Mouse (Mus musculus) embryonic facial prominence, embryonic 15.5 days (tissue): ENCODE data around the gene Anapc16. TPM values are rescaled to one million over a fixed set of nuclear protein-coding genes. Genes with fewer than 3 reads are reported as not detected.
A peak's percentile ranks its signal among the peaks of the same experiment; 100 is the strongest.

Experiments
- ATAC-seq: fragments of 200-750 bp; cut with Nextera tagmentation; 2 replicates; pipeline ENCODE4 v1.8.0; 2017; ENCODE audit warnings: low read depth, moderate TSS enrichment; ENCODE audit not compliant: insufficient number of reproducible peaks, low FRiP score, low TSS enrichment
- H3K27ac ChIP-seq: fragments of 300-500 bp; sonication (generic); replicated peaks from 2 replicates; pipeline ENCODE4 v1.5.1; 2015; ENCODE audit warnings: mild to moderate bottlenecking, inconsistent platforms
- H3K27me3 ChIP-seq: fragments of 300-500 bp; sonication (generic); 2 replicates; pipeline ENCODE4 v1.6.1; 2015; ENCODE audit warnings: inconsistent platforms
- H3K36me3 ChIP-seq: fragments of 300-500 bp; sonication (generic); 2 replicates; pipeline ENCODE4 v1.6.1; 2015; ENCODE audit warnings: mild to moderate bottlenecking, inconsistent platforms
- H3K4me1 ChIP-seq: fragments of 300-500 bp; sonication (generic); 2 replicates; pipeline ENCODE4 v1.6.1; 2015; ENCODE audit warnings: inconsistent platforms
- H3K4me2 ChIP-seq: fragments of 300-500 bp; sonication (generic); replicated peaks from 2 replicates; pipeline ENCODE4 v1.6.1; 2015; ENCODE audit warnings: mild to moderate bottlenecking, inconsistent platforms
- H3K4me3 ChIP-seq: fragments of 300-500 bp; sonication (generic); replicated peaks from 2 replicates; pipeline ENCODE4 v1.5.1; 2015; ENCODE audit warnings: mild to moderate bottlenecking, inconsistent platforms
- H3K9ac ChIP-seq: fragments of 300-500 bp; sonication (generic); 2 replicates; pipeline ENCODE4 v1.6.1; 2015; ENCODE audit warnings: inconsistent platforms
- H3K9me3 ChIP-seq: fragments of 300-500 bp; sonication (generic); replicated peaks from 2 replicates; pipeline ENCODE4 v1.6.1; 2016; ENCODE audit warnings: inconsistent platforms
- WGBS: fragments of 180-500 bp; shearing (Covaris S2); methylation state at CpG from one replicate; pipeline ENCODE4 v1.1.7; 2015; 5-methylcytosine and 5-hydroxymethylcytosine counted together
- polyA plus RNA-seq: library from polyadenylated mRNA; unstranded; fragments of >200 nt; fragmentation: Nextera tagmentation; extraction: Ambion mirVana; gene quantifications from 2 replicates; pipeline ENCODE4 v1.2.1, GENCODE M21; 2015

The Anapc16 gene
- polyA plus RNA-seq, 1 experiment from 2014 or later: 107 TPM

GRCm38 (mm10) chr10:59980815-59981244 is 22.1 kb downstream of the Anapc16 start:
- H3K4me2 ChIP-seq: no peak overlapping the region
- H3K9ac ChIP-seq: no peak overlapping the region
- H3K4me1 ChIP-seq: peaks cover 26% of the 10 kb centered on the region
- no peaks in the 10 kb centered on the region for H3K9me3 ChIP-seq
- peaks cover 8% of the 10 kb centered on the region for H3K36me3 ChIP-seq
- H3K27me3 ChIP-seq: no peaks in the 10 kb centered on the region
- H3K4me3 ChIP-seq: no peak overlapping the region
- 79% methylated on average over 6 of the region's 6 CpGs for WGBS
- H3K27ac ChIP-seq: no peak overlapping the region
- ATAC-seq: no peak

GRCm38 (mm10) chr10:59978873-59979743 is 23.8 kb downstream of the Anapc16 start:
- Histone ChIP-seq H3K9me3 (no peaks in the 10 kb centered on the region), H3K27ac (peak overlapping the region; percentile 83), H3K4me1 (peaks cover 40% of the 10 kb centered on the region), H3K27me3 (no peaks in the 10 kb centered on the region), H3K36me3 (no peaks in the 10 kb centered on the region), H3K4me2 (no peak overlapping the region), H3K4me3 (no peak overlapping the region), H3K9ac (no peak overlapping the region)
- ATAC-seq: peak; percentile 74
- WGBS: 22% methylated on average over 11 of the region's 11 CpGs

GRCm38 (mm10) chr10:59978401-59978800 is 24.5 kb downstream of the Anapc16 start:
- H3K36me3 ChIP-seq: no peaks in the 10 kb centered on the region

GRCm38 (mm10) chr10:59977715-59978343 is 25.1 kb downstream of the Anapc16 start:
- WGBS: 71% methylated on average over 5 of the region's 5 CpGs
- no peak for ATAC-seq
- Histone ChIP-seq H3K9me3 (no peaks in the 10 kb centered on the region), H3K27ac (peak overlapping the region; percentile 83), H3K4me1 (peaks cover 52% of the 10 kb centered on the region), H3K36me3 (no peaks in the 10 kb centered on the region), H3K27me3 (no peaks in the 10 kb centered on the region), H3K9ac (no peak overlapping the region), H3K4me2 (no peak overlapping the region), H3K4me3 (no peak overlapping the region)

More at GRCm38 (mm10) chr10:59978401-59978800, 24.5 kb downstream of the Anapc16 start:
- Histone ChIP-seq H3K4me1 (peaks cover 47% of the 10 kb centered on the region), H3K4me2 (no peak overlapping the region), H3K27ac (peak overlapping the region; percentile 83), H3K27me3 (no peaks in the 10 kb centered on the region), H3K9me3 (no peaks in the 10 kb centered on the region), H3K9ac (no peak overlapping the region), H3K4me3 (no peak overlapping the region)
- ATAC-seq: no peak
- 51% methylated on average over 2 of the region's 2 CpGs for WGBS

- 58% methylated on average over 2 of the region's 4 CpGs for WGBS
- Histone ChIP-seq H3K9ac (no peak overlapping the region), H3K4me3 (no peak overlapping the region), H3K36me3 (no peaks in the 10 kb centered on the region), H3K4me1 (peaks cover 53% of the 10 kb centered on the region), H3K9me3 (no peaks in the 10 kb centered on the region), H3K27me3 (no peaks in the 10 kb centered on the region), H3K27ac (no peak overlapping the region), H3K4me2 (no peak overlapping the region)
- no peak for ATAC-seq
Measured at GRCm38 (mm10) chr10:59977141-59977540, 25.8 kb downstream of the Anapc16 start.

- Histone ChIP-seq H3K27ac (peak overlapping the region; percentile 91), H3K4me1 (peaks cover 64% of the 10 kb centered on the region)
- 77% methylated on average over 3 of the region's 3 CpGs for WGBS
Measured at GRCm38 (mm10) chr10:59974786-59975185, 28.1 kb downstream of the Anapc16 start.

GRCm38 (mm10) chr10:59974191-59974664 is 28.7 kb downstream of the Anapc16 start:
- peak overlapping the region; percentile 91 for H3K27ac ChIP-seq
- no peaks in the 10 kb centered on the region for H3K9me3 ChIP-seq
- H3K36me3 ChIP-seq: no peaks in the 10 kb centered on the region
- H3K4me1 ChIP-seq: peaks cover 59% of the 10 kb centered on the region
- no peaks in the 10 kb centered on the region for H3K27me3 ChIP-seq
- H3K9ac ChIP-seq: no peak overlapping the region
- peak; percentile 58 for ATAC-seq
- peak overlapping the region; percentile 12; the same call in 1 of the 2 replicates for H3K4me2 ChIP-seq
- no peak overlapping the region for H3K4me3 ChIP-seq
- WGBS: 7% methylated on average over 6 of the region's 6 CpGs

More at GRCm38 (mm10) chr10:59974786-59975185, 28.1 kb downstream of the Anapc16 start:
- Histone ChIP-seq H3K36me3 (no peaks in the 10 kb centered on the region), H3K27me3 (no peaks in the 10 kb centered on the region), H3K9me3 (no peaks in the 10 kb centered on the region), H3K4me2 (0 out of 2 replicates have a peak overlapping the region, but pooled peaks have one; percentile 12), H3K4me3 (no peak overlapping the region), H3K9ac (no peak overlapping the region)
- no peak for ATAC-seq

- Histone ChIP-seq H3K4me1 (peaks cover 50% of the 10 kb centered on the region), H3K27ac (peak overlapping the region; percentile 91; the same call in 1 of the 2 replicates)
- no peak for ATAC-seq
Measured at GRCm38 (mm10) chr10:59973400-59973799, 29.5 kb downstream of the Anapc16 start.

GRCm38 (mm10) chr10:59972999-59973398 is 29.9 kb downstream of the Anapc16 start:
- no peak for ATAC-seq
- no peaks in the 10 kb centered on the region for H3K36me3 ChIP-seq
- no peak overlapping the region for H3K4me3 ChIP-seq
- 78% methylated on average over 6 of the region's 6 CpGs for WGBS
- H3K4me1 ChIP-seq: peaks cover 46% of the 10 kb centered on the region
- H3K9me3 ChIP-seq: no peaks in the 10 kb centered on the region
- H3K27me3 ChIP-seq: no peaks in the 10 kb centered on the region
- H3K27ac ChIP-seq: peak overlapping the region; percentile 48; the same call in 1 of the 2 replicates
- no peak overlapping the region for H3K9ac ChIP-seq
- no peak overlapping the region for H3K4me2 ChIP-seq

More at GRCm38 (mm10) chr10:59973400-59973799, 29.5 kb downstream of the Anapc16 start:
- Histone ChIP-seq H3K4me3 (no peak overlapping the region), H3K36me3 (no peaks in the 10 kb centered on the region), H3K27me3 (no peaks in the 10 kb centered on the region), H3K4me2 (no peak overlapping the region), H3K9me3 (no peaks in the 10 kb centered on the region), H3K9ac (no peak overlapping the region)
- WGBS: 87% methylated on average over 4 of the region's 4 CpGs

GRCm38 (mm10) chr10:59972534-59972933 is 30.4 kb downstream of the Anapc16 start:
- Histone ChIP-seq H3K9me3 (no peaks in the 10 kb centered on the region), H3K4me3 (no peak overlapping the region), H3K4me1 (peaks cover 43% of the 10 kb centered on the region), H3K4me2 (no peak overlapping the region), H3K9ac (no peak overlapping the region), H3K27ac (peak overlapping the region; percentile 48; the same call in 1 of the 2 replicates), H3K36me3 (no peaks in the 10 kb centered on the region), H3K27me3 (no peaks in the 10 kb centered on the region)
- no peak for ATAC-seq
- WGBS: 80% methylated on average over 2 of the region's 2 CpGs

- H3K4me3 ChIP-seq: no peak overlapping the region
- H3K27ac ChIP-seq: no peak overlapping the region
- H3K36me3 ChIP-seq: no peaks in the 10 kb centered on the region
- no peak overlapping the region for H3K9ac ChIP-seq
- 84% methylated on average over 8 of the region's 8 CpGs for WGBS
- no peaks in the 10 kb centered on the region for H3K27me3 ChIP-seq
- ATAC-seq: no peak
- H3K9me3 ChIP-seq: no peaks in the 10 kb centered on the region
- no peak overlapping the region for H3K4me2 ChIP-seq
- peaks cover 46% of the 10 kb centered on the region for H3K4me1 ChIP-seq
Measured at GRCm38 (mm10) chr10:59971813-59972212, 31.1 kb downstream of the Anapc16 start.
